Comparison of ENCODE assay signal across 8 mouse cellular contexts in the genomic region with DNA sequence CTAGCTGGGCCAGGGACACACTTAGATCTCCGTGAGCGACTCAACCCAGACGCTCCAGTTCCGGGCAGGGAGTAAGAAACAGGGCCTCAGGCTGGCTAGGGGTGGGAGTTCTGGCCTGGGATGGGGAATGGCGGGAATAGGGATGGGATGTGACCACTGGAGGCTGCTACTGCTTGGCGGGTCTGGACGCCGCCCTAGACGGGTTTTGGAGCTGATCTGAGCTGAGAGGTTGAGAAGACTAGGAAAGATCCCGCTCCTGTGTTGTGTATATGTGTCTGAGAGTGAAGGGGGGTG. TPM values are rescaled to one million over a fixed set of nuclear protein-coding genes. Genes with fewer than 3 reads are reported as not detected.
DNase-seq lines count a peak whose midpoint lies in the region; ATAC-seq and TF ChIP-seq lines count a peak whose summit lies in the region.

No protein-coding gene starts in this region.

- DNase-seq in kidney, postnatal 36 days = no peak
- no peak for DNase-seq in midbrain, postnatal 0 days (ENCODE audit: low spot score)
- no peak for DNase-seq in layer of hippocampus, adult 9-10 months (ENCODE audit: low spot score)

- TF ChIP-seq CTCF in intestine, postnatal 0 days (IDR thresholded peaks at IDR 0.05; ENCODE audit: low read depth) = no peak
- TF ChIP-seq CTCF in midbrain, postnatal 0 days (IDR thresholded peaks at IDR 0.05) = no peak

- H3K9me3 ChIP-seq in kidney, embryonic 16.5 days (ENCODE audit: low read length) = no peaks in the 10 kb centered on the region
- H3K9me3 ChIP-seq in embryonic facial prominence, embryonic 12.5 days = no peaks in the 10 kb centered on the region
- no peaks in the 10 kb centered on the region for H3K9me3 ChIP-seq in intestine, postnatal 0 days (ENCODE audit: control insufficient read depth)
- H3K9me3 ChIP-seq in midbrain, postnatal 0 days (ENCODE audit: low read length) = no peaks in the 10 kb centered on the region

- peaks cover 20% of the 10 kb centered on the region for H3K36me3 ChIP-seq in kidney, embryonic 16.5 days (ENCODE audit: insufficient read depth, low read length)
- H3K36me3 ChIP-seq in embryonic facial prominence, embryonic 12.5 days = peaks cover 21% of the 10 kb centered on the region
- peaks cover 24% of the 10 kb centered on the region for H3K36me3 ChIP-seq in intestine, postnatal 0 days (ENCODE audit: control insufficient read depth, insufficient read depth)
- no peaks in the 10 kb centered on the region for H3K36me3 ChIP-seq in midbrain, postnatal 0 days (ENCODE audit: insufficient read depth, low read length)

- H3K4me3 ChIP-seq in kidney, embryonic 16.5 days (ENCODE audit: low read length) = peak overlapping the region; percentile 75
- H3K4me3 ChIP-seq in embryonic facial prominence, embryonic 12.5 days = peak overlapping the region; percentile 59
- peak overlapping the region; percentile 80 for H3K4me3 ChIP-seq in intestine, postnatal 0 days (ENCODE audit: low read depth, low read length)
- H3K4me3 ChIP-seq in midbrain, postnatal 0 days (ENCODE audit: low read depth, low read length) = peak overlapping the region; percentile 53

- H3K9ac ChIP-seq in kidney, embryonic 16.5 days (replicated peaks; ENCODE audit: low read length) = peak overlapping the region; percentile 84
- H3K9ac ChIP-seq in embryonic facial prominence, embryonic 12.5 days = peak overlapping the region; percentile 68
- peak overlapping the region; percentile 92 for H3K9ac ChIP-seq in intestine, postnatal 0 days (ENCODE audit: low read depth, low read length)
- peak overlapping the region; percentile 55 for H3K9ac ChIP-seq in midbrain, postnatal 0 days (replicated peaks; ENCODE audit: low read length, poor library complexity, severe bottlenecking)

- H3K27me3 ChIP-seq in kidney, embryonic 16.5 days (ENCODE audit: insufficient read depth, low read length) = no peaks in the 10 kb centered on the region
- H3K27me3 ChIP-seq in embryonic facial prominence, embryonic 12.5 days = peaks cover 17% of the 10 kb centered on the region
- H3K27me3 ChIP-seq in intestine, postnatal 0 days (replicated peaks; ENCODE audit: control insufficient read depth, insufficient read depth, low read length) = no peaks in the 10 kb centered on the region
- peaks cover 23% of the 10 kb centered on the region; the same call in 1 of the 2 replicates for H3K27me3 ChIP-seq in midbrain, postnatal 0 days (ENCODE audit: insufficient read depth, low read length)

- H3K4me2 ChIP-seq in kidney, embryonic 16.5 days (replicated peaks; ENCODE audit: low read depth, low read length) = peak overlapping the region; percentile 71
- H3K4me2 ChIP-seq in embryonic facial prominence, embryonic 12.5 days (replicated peaks) = peak overlapping the region; percentile 88
- peak overlapping the region; percentile 86 for H3K4me2 ChIP-seq in intestine, postnatal 0 days (replicated peaks; ENCODE audit: low read depth)
- peak overlapping the region; percentile 97 for H3K4me2 ChIP-seq in midbrain, postnatal 0 days (ENCODE audit: low read depth, low read length, poor library complexity, severe bottlenecking)

- peak; percentile 41; the same call in 1 of the 2 replicates for ATAC-seq in kidney, embryonic 16.5 days (ENCODE audit: low FRiP score, low TSS enrichment)
- 0 out of 2 replicates have a peak, but pooled peaks have one; percentile 0 for ATAC-seq in embryonic facial prominence, embryonic 12.5 days (ENCODE audit: insufficient number of reproducible peaks, insufficient read depth, low FRiP score, low TSS enrichment)
- peak; percentile 4; the same call in 1 of the 2 replicates for ATAC-seq in intestine, postnatal 0 days
- ATAC-seq in midbrain, postnatal 0 days (ENCODE audit: low FRiP score) = peak; percentile 20; the same call in 1 of the 2 replicates
- no peak for ATAC-seq in megakaryocyte-erythroid progenitor cell, adult 5-6 weeks (replicated peaks; ENCODE audit: low FRiP score, low TSS enrichment, poor library complexity, severe bottlenecking)
- no peak for ATAC-seq in cerebellum, adult (ENCODE audit: insufficient number of reproducible peaks, low FRiP score, low TSS enrichment)

- under 1% methylated on average over 10 of the region's 10 CpGs for WGBS in kidney, embryonic 16.5 days
- 1% methylated on average over 10 of the region's 10 CpGs for whole genome bisulfite sequencing in embryonic facial prominence, embryonic 12.5 days
- 4% methylated on average over 10 of the region's 10 CpGs for WGBS in intestine, postnatal 0 days
- WGBS in midbrain, postnatal 0 days = 6% methylated on average over 10 of the region's 10 CpGs

- peak overlapping the region; percentile 85 for H3K27ac ChIP-seq in kidney, embryonic 16.5 days (ENCODE audit: low read length)
- H3K27ac ChIP-seq in embryonic facial prominence, embryonic 12.5 days = peak overlapping the region; percentile 89
- peak overlapping the region; percentile 93 for H3K27ac ChIP-seq in intestine, postnatal 0 days (ENCODE audit: low read depth, low read length)
- H3K27ac ChIP-seq in midbrain, postnatal 0 days (ENCODE audit: low read depth, low read length) = 0 out of 2 replicates have a peak overlapping the region, but pooled peaks have one; percentile 26

- H3K4me1 ChIP-seq in kidney, embryonic 16.5 days (ENCODE audit: insufficient read depth, low read length) = peaks cover 55% of the 10 kb centered on the region
- peaks cover 48% of the 10 kb centered on the region for H3K4me1 ChIP-seq in embryonic facial prominence, embryonic 12.5 days
- H3K4me1 ChIP-seq in intestine, postnatal 0 days (replicated peaks; ENCODE audit: control insufficient read depth, insufficient read depth, low read length) = peaks cover 12% of the 10 kb centered on the region
- H3K4me1 ChIP-seq in midbrain, postnatal 0 days (ENCODE audit: insufficient read depth, low read length) = no peaks in the 10 kb centered on the region; the same call in 1 of the 2 replicates

RNA-seq across cellular contexts. Expression of a gene that starts 1.1 kb away (rescaled TPM):
- 136 and 146 TPM in 2 replicates for polyA plus RNA-seq in kidney, embryonic 16.5 days (2015; fragmentation: Nextera tagmentation; extraction: Ambion mirVana)
- polyA plus RNA-seq in embryonic facial prominence, embryonic 12.5 days (2016; fragmentation: Nextera tagmentation; extraction: Ambion mirVana) = 156 and 157 TPM in 2 replicates
- polyA plus RNA-seq in intestine, postnatal 0 days (2015; fragmentation: Nextera tagmentation; extraction: Ambion mirVana) = 316 and 320 TPM in 2 replicates
- 35.2 and 50.9 TPM in 2 replicates for total RNA-seq in midbrain, postnatal 0 days (2014; rRNA removed)
- 39.9 and 44.8 TPM in 2 replicates for polyA plus RNA-seq in midbrain, postnatal 0 days (2015; fragmentation: Nextera tagmentation; extraction: Ambion mirVana)
- 1.1 TPM in 1 of 2 replicates, not detected in the other for total RNA-seq in megakaryocyte-erythroid progenitor cell, adult 5-6 weeks (2014; fragmentation: Nextera tagmentation)
- not detected in 2 replicates for total RNA-seq in megakaryocyte-erythroid progenitor cell, adult 5-6 weeks (2017)

RNA-seq across cellular contexts. Expression of a gene that starts 7.6 kb away (rescaled TPM):
- polyA plus RNA-seq in kidney, embryonic 16.5 days (2015; fragmentation: Nextera tagmentation; extraction: Ambion mirVana) = 0.18 and 0.20 TPM in 2 replicates
- polyA plus RNA-seq in embryonic facial prominence, embryonic 12.5 days (2016; fragmentation: Nextera tagmentation; extraction: Ambion mirVana) = 0.08 and 0.18 TPM in 2 replicates
- polyA plus RNA-seq in intestine, postnatal 0 days (2015; fragmentation: Nextera tagmentation; extraction: Ambion mirVana) = 0.05 and 0.22 TPM in 2 replicates
- 0.09 and 0.11 TPM in 2 replicates for total RNA-seq in midbrain, postnatal 0 days (2014; rRNA removed)
- polyA plus RNA-seq in midbrain, postnatal 0 days (2015; fragmentation: Nextera tagmentation; extraction: Ambion mirVana) = not detected in 2 replicates
- total RNA-seq in megakaryocyte-erythroid progenitor cell, adult 5-6 weeks (2014; fragmentation: Nextera tagmentation) = not detected in 2 replicates
- total RNA-seq in megakaryocyte-erythroid progenitor cell, adult 5-6 weeks (2017) = not detected in 2 replicates

RNA-seq across cellular contexts. Expression of a gene that starts 8.4 kb away (rescaled TPM):
- polyA plus RNA-seq in kidney, embryonic 16.5 days (2015; fragmentation: Nextera tagmentation; extraction: Ambion mirVana) = 7.0 and 8.9 TPM in 2 replicates
- 3.5 and 3.9 TPM in 2 replicates for polyA plus RNA-seq in embryonic facial prominence, embryonic 12.5 days (2016; fragmentation: Nextera tagmentation; extraction: Ambion mirVana)
- polyA plus RNA-seq in intestine, postnatal 0 days (2015; fragmentation: Nextera tagmentation; extraction: Ambion mirVana) = 22.3 and 24.4 TPM in 2 replicates
- total RNA-seq in midbrain, postnatal 0 days (2014; rRNA removed) = 0.22 and 0.76 TPM in 2 replicates
- 1.2 and 1.3 TPM in 2 replicates for polyA plus RNA-seq in midbrain, postnatal 0 days (2015; fragmentation: Nextera tagmentation; extraction: Ambion mirVana)
- not detected in 2 replicates for total RNA-seq in megakaryocyte-erythroid progenitor cell, adult 5-6 weeks (2014; fragmentation: Nextera tagmentation)
- total RNA-seq in megakaryocyte-erythroid progenitor cell, adult 5-6 weeks (2017) = not detected in 2 replicates

RNA-seq across cellular contexts. Expression of a gene that starts 29.1 kb away (rescaled TPM):
- polyA plus RNA-seq in kidney, embryonic 16.5 days (2015; fragmentation: Nextera tagmentation; extraction: Ambion mirVana) = 60.4 and 61.5 TPM in 2 replicates
- 70.8 and 73.8 TPM in 2 replicates for polyA plus RNA-seq in embryonic facial prominence, embryonic 12.5 days (2016; fragmentation: Nextera tagmentation; extraction: Ambion mirVana)
- polyA plus RNA-seq in intestine, postnatal 0 days (2015; fragmentation: Nextera tagmentation; extraction: Ambion mirVana) = 144 and 157 TPM in 2 replicates
- total RNA-seq in midbrain, postnatal 0 days (2014; rRNA removed) = 7.9 and 18.2 TPM in 2 replicates
- 6.1 and 7.7 TPM in 2 replicates for polyA plus RNA-seq in midbrain, postnatal 0 days (2015; fragmentation: Nextera tagmentation; extraction: Ambion mirVana)
- total RNA-seq in megakaryocyte-erythroid progenitor cell, adult 5-6 weeks (2014; fragmentation: Nextera tagmentation) = 11.0 and 17.3 TPM in 2 replicates
- total RNA-seq in megakaryocyte-erythroid progenitor cell, adult 5-6 weeks (2017) = 1.9 and 3.1 TPM in 2 replicates

Comparison
In these comparisons a context has a peak if more than half of its experiments do, and no peak if none do; other contexts are left out.
1. ATAC-seq: peak in kidney, embryonic 16.5 days (single experiment), embryonic facial prominence, embryonic 12.5 days (single experiment), intestine, postnatal 0 days (single experiment) and midbrain, postnatal 0 days (single experiment); none in megakaryocyte-erythroid progenitor cell, adult 5-6 weeks (single experiment) and cerebellum, adult (single experiment).
2. H3K27ac ChIP-seq: peak in every context shown above with its lines; median percentile 93 in intestine, postnatal 0 days; 89 in embryonic facial prominence, embryonic 12.5 days; 85 in kidney, embryonic 16.5 days; 26 in midbrain, postnatal 0 days.
3. Peak in every context shown above with its lines, with median percentiles within 50 percentile points of each other: H3K4me2 ChIP-seq, H3K4me3 ChIP-seq and H3K9ac ChIP-seq.